Mouse (Mus musculus) brain, embryonic 14.5 days (tissue): ENCODE results near the gene Ly86. TPM values are rescaled to one million over a fixed set of nuclear protein-coding genes. Genes with fewer than 3 reads are reported as not detected.

Experiments used
- DNase-seq: peaks from one replicate; pipeline ENCODE4 v3.0.0-alpha.2; 2011; ENCODE audit warnings: low read depth
- CTCF ChIP-seq: fragments of 200-500 bp; IDR thresholded peaks from 2 replicates; pipeline ENCODE4 v1.5.1; 2012; ENCODE audit warnings: inconsistent platforms, mild to moderate bottlenecking, moderate library complexity, borderline replicate concordance; ENCODE audit not compliant: insufficient read depth, insufficient read length; ENCODE audit errors: extremely low read depth
- POLR2A ChIP-seq: fragments of 200-500 bp; IDR thresholded peaks from 2 replicates; pipeline ENCODE4 v1.6.1; 2012; ENCODE audit warnings: mild to moderate bottlenecking, inconsistent platforms, borderline replicate concordance; ENCODE audit not compliant: poor library complexity, insufficient read depth, insufficient read length, severe bottlenecking; ENCODE audit errors: extremely low read depth
- polyA plus RNA-seq: library from polyadenylated mRNA; depleted of rRNA; stranded (reverse); fragments of >200 nt; gene quantifications from 2 replicates; pipeline ENCODE4 v1.2.3, GENCODE M21; 2012

Gene Ly86
- polyA plus RNA-seq, 1 experiment, result 6.0 TPM

DNA sequence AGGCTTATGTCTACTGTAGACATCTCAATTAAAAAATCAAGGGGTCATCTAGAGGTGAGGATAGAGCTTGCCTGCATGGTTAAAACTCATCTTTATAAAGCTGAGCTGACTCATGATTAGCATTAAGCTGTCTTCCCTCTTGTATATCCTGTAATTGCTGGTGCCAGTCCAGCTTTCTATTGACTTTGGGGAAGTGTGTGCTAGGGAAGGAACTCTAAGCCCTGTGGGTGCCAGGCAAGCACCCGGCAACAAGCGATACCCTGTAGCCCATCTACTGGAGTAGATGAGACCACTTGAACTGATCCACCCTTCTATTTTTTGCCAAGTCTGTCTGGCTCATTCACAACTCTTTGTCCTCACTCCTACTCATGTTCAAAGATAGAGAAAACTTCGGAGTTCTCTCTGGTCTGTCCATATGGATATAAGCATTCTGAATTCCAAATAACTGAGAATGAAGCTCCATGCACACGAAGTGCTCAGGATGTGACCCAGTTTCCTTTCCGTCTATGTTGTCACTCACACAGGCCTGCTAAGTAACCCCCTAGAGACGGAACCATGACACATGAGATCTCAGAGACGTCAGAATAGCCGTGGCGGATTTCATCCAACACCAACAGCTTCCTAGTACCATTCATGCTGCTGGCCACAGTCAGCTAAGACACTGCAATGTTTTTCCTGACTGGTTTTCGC, 10.8 kb downstream of the Ly86 start:
- no peak for TF ChIP-seq CTCF
- no peak for TF ChIP-seq POLR2A
- DNase-seq, result no peak

GRCm38 (mm10) chr13:37356549-37356948, 11.5 kb downstream of the Ly86 start:
- TF ChIP-seq POLR2A (no peak), CTCF (no peak)

GRCm38 (mm10) chr13:37358112-37358511, 13.1 kb downstream of the Ly86 start:
- no peak for TF ChIP-seq POLR2A
- no peak for TF ChIP-seq CTCF
- no peak for DNase-seq

More at GRCm38 (mm10) chr13:37356549-37356948, 11.5 kb downstream of the Ly86 start:
- DNase-seq, result no peak

GRCm38 (mm10) chr13:37361249-37361648, 16.2 kb downstream of the Ly86 start:
- DNase-seq, result peak; percentile 26
- no peak for TF ChIP-seq POLR2A
- TF ChIP-seq CTCF, result no peak

DNA sequence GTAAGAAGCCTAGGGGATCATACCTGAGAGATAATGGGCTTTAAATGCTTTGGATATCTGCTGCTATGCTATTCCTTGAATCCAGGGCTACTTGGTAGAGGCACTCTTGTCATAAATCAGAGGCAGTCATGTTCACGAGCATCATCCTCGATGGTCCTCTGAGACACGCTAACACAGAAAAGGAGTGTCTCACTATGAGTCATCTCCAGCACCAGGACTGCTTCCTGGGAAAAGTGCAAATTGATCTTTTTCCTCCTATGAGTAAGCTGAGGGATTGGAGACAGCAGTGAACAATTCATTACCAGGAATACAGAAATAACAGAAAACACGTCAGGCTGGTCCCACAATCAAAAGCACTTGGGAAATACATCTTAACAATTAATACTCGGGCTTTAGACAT, 19.3 kb downstream of the Ly86 start:
- DNase-seq, result no peak
- no peak for TF ChIP-seq CTCF
- TF ChIP-seq POLR2A, result no peak

- DNase-seq, result peak; percentile 50
- TF ChIP-seq CTCF, result no peak
- no peak for TF ChIP-seq POLR2A
These were observed 31.4 kb downstream of the Ly86 start for GRCm38 (mm10) chr13:37376411-37376810.

DNA sequence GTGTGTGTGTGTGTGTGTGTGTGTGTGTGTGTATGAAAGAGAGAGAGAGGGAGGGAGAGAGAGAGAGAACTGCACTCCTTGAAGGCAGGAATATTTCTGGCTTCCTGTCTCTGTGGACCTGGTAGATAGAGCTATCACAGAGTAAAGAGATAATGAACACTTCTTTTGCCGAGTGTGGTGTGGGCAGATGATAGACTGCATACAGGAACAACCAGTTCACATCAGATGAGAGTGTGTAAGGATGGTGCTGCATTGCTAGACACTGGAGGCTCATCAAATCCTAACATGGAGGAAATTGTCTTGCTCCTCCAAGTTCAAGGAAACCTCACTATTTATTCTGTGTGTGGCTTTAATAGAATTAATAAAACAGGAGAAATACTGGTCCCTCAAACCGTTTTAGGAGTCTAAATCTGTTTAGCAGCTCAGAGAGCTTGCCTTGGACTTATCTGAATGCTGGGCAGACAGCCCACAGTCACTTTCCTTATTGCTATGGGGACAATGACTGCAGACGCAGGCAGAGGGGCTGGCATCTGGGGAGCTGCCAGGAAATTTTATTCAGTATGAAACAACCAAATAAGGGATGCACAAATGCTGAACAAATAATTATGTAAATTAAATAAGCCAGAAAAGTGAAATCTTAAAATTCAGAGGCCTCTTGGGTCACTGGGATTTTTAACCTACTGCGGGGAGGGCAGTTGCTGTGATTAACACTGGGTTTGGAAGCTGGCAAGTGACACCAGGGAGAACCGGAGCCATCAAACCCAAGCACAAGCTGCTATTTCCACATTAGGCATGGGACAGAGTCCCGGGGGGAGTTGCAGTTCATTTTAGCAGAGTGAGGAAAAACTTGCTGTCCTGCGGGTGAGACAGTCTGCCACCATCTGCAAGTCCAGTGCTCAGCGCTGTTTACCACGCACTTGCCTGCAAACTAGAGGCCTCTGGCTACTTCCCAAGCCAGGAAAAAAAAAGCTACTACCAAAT, 43.5 kb downstream of the Ly86 start:
- peak; percentile 90 for DNase-seq
- no peak for TF ChIP-seq POLR2A
- TF ChIP-seq CTCF, result no peak

DNA sequence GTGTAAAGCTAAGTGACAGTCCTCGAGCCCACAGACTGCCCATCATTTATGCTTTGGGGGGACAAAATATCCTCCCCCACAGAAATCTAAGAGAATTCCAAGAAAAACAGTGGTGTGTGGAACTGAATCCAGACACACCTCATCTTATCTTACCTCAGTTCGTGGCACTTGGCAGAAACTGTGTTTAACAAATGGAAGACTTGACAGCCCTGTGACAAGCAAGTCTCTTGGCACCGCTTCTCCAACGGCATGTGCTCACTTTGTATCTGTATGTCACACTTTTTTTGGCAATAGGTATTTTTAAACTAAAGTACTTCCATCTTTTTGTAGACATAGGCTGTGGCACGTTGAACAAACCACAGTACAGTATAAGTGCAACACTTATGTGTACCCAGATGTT, 44.3 kb downstream of the Ly86 start:
- DNase-seq, result peak; percentile 72
- TF ChIP-seq CTCF, result no peak
- no peak for TF ChIP-seq POLR2A

DNA sequence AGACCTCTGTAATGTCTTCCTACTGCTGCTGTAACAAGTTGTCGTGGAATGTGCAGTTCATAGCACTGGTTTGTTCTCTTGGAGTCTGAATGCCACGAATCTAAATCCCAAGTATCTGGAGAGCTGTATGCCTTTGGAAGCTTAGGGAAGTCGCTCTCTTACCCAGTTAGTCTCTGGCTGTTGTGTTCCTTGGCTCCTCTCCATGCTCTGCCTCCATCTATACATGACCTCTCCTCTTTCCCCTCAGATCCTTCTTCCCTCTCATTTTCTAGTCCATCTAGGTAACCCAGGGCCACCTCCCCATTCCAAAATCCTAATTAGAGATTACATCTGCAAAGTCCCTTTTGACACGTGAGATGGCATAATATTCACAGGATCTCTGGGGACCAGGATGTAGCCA, 53.8 kb downstream of the Ly86 start:
- no peak for TF ChIP-seq CTCF
- TF ChIP-seq POLR2A, result no peak
- no peak for DNase-seq

- no peak for DNase-seq
- TF ChIP-seq CTCF, result no peak
- no peak for TF ChIP-seq POLR2A
These were observed 54.3 kb downstream of the Ly86 start for GRCm38 (mm10) chr13:37399340-37399739.

DNA sequence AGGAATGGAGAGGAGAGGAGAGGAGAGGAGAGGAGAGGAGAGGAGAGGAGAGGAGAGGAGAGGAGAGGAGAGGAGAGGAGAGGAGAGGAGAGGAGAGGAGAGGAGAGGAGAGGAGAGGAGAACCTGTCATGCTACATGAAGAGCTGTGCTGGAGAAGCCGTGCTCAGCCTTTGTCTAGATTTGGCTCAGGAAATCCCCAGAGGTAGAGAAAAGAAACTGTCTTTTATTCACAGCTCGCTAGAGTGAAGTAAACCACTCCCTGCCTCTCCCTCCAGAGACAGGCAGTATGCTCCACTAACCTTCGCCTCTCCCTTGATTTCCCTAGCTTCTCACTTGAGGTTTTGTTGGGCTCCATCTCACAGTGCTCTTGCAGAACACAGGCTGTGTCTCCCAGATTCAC, 57.4 kb downstream of the Ly86 start:
- TF ChIP-seq POLR2A (no peak), CTCF (no peak)
- no peak for DNase-seq
